Mouse (Mus musculus) kidney, embryonic 14.5 days (tissue): ENCODE data around the gene Tat. TPM values are rescaled to one million over a fixed set of nuclear protein-coding genes. Genes with fewer than 3 reads are reported as not detected.

Experiments used
- ATAC-seq: fragments of 200-750 bp; cut with Nextera tagmentation; 2 replicates; pipeline ENCODE4 v1.8.0; 2017; ENCODE audit warnings: moderate number of reproducible peaks, mild to moderate bottlenecking, moderate TSS enrichment, moderate library complexity; ENCODE audit not compliant: low FRiP score, low TSS enrichment
- H3K27ac ChIP-seq: fragments of 300-500 bp; sonication (generic); 2 replicates; pipeline ENCODE4 v1.5.1; 2014; ENCODE audit warnings: low read depth, mild to moderate bottlenecking, low read length, moderate library complexity, mixed read lengths
- H3K27me3 ChIP-seq: fragments of 300-500 bp; sonication (generic); 2 replicates; pipeline ENCODE4 v1.6.1; 2014; ENCODE audit warnings: mild to moderate bottlenecking, low read length; ENCODE audit not compliant: control insufficient read depth, insufficient read depth
- H3K36me3 ChIP-seq: fragments of 300-500 bp; sonication (generic); 2 replicates; pipeline ENCODE4 v1.6.1; 2014; ENCODE audit warnings: low read length, mixed read lengths; ENCODE audit not compliant: control insufficient read depth, insufficient read depth
- H3K4me1 ChIP-seq: fragments of 300-500 bp; sonication (generic); 2 replicates; pipeline ENCODE4 v1.6.1; 2014; ENCODE audit warnings: low read length, mixed read lengths; ENCODE audit not compliant: control insufficient read depth, insufficient read depth
- H3K4me2 ChIP-seq: fragments of 300-500 bp; sonication (generic); replicated peaks from 2 replicates; pipeline ENCODE4 v1.6.1; 2014; ENCODE audit warnings: low read depth, mild to moderate bottlenecking, low read length
- H3K4me3 ChIP-seq: fragments of 300-500 bp; sonication (generic); 2 replicates; pipeline ENCODE4 v1.5.1; 2014; ENCODE audit warnings: mild to moderate bottlenecking, low read length
- H3K9ac ChIP-seq: fragments of 300-500 bp; sonication (generic); 2 replicates; pipeline ENCODE4 v1.6.1; 2014; ENCODE audit warnings: low read depth, mild to moderate bottlenecking, low read length, moderate library complexity
- H3K9me3 ChIP-seq: fragments of 300-500 bp; sonication (generic); 2 replicates; pipeline ENCODE4 v1.6.1; 2016; ENCODE audit warnings: low read length; ENCODE audit not compliant: control insufficient read depth
- WGBS: fragments of 180-500 bp; shearing (Covaris S2); extraction: QIAGEN DNeasy Blood & Tissue Kit; methylation state at CpG from one replicate; pipeline ENCODE4 v1.1.7; 2014; 5-methylcytosine and 5-hydroxymethylcytosine counted together
- polyA plus RNA-seq: library from polyadenylated mRNA; unstranded; fragments of >200 nt; fragmentation: Nextera tagmentation; extraction: Ambion mirVana; gene quantifications from 2 replicates; pipeline ENCODE4 v1.2.1, GENCODE M21; 2014

Tat gene
- polyA plus RNA-seq, 1 experiment from 2014 or later: not detected

GRCm38 (mm10) chr8:109968837-109969236 is 21.4 kb upstream of the Tat start:
- 62% methylated on average over 10 of the region's 10 CpGs for WGBS
- peaks cover 12% of the 10 kb centered on the region for H3K27me3 ChIP-seq
- no peak overlapping the region for H3K9ac ChIP-seq
- no peaks in the 10 kb centered on the region for H3K9me3 ChIP-seq
- H3K4me2 ChIP-seq: no peak overlapping the region
- no peak for ATAC-seq
- H3K36me3 ChIP-seq: no peaks in the 10 kb centered on the region
- no peaks in the 10 kb centered on the region for H3K4me1 ChIP-seq
- no peak overlapping the region for H3K27ac ChIP-seq
- H3K4me3 ChIP-seq: no peak overlapping the region

DNA sequence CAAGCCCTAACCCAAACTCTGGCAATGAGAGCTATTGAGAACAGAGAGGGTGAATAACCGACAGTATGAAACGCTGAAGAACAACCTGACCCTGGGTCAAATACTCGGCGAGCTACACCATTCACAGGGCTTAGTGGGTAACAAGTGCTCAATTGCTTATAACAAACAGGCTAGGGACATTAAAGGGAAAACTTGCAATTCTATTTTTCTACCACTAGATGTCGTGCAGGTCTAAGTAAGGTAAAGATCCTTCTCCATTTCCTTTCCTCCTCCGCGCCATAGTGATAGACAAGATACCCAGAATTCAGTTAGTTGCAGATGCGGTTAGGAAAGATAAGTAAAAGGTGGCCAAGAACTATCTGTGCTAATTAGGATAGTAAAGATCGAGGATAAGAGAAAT is 19.9 kb upstream of the Tat start:
- Histone ChIP-seq H3K4me3 (no peak overlapping the region), H3K36me3 (no peaks in the 10 kb centered on the region), H3K27ac (no peak overlapping the region), H3K4me2 (no peak overlapping the region), H3K4me1 (no peaks in the 10 kb centered on the region), H3K27me3 (peaks cover 12% of the 10 kb centered on the region), H3K9me3 (no peaks in the 10 kb centered on the region), H3K9ac (no peak overlapping the region)
- 6% methylated on average over 9 of the region's 9 CpGs for WGBS
- no peak for ATAC-seq

DNA sequence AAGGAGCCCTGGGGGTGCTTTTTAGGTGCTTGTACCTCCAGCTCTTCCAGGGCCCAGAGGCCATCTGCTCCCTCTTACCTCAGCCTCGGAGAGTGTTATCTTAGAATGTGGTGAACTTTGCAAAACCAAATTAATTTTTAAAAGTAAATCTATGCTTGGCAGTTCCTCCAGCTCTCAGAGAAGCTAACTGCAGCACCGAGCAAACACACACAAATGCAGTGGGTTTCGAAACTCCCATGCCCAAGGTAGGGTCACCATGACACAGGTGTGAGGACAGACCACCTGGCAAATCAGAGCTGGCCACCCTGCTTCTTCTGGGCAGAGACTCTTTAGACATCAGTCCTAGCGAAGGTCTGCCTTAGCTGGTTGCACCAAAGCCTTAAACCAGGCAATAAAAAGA is 17.3 kb upstream of the Tat start:
- Histone ChIP-seq H3K4me2 (no peak overlapping the region), H3K9me3 (peaks cover 10% of the 10 kb centered on the region; the same call in 1 of the 2 replicates), H3K4me3 (no peak overlapping the region), H3K36me3 (no peaks in the 10 kb centered on the region), H3K27me3 (peaks cover 12% of the 10 kb centered on the region), H3K4me1 (no peaks in the 10 kb centered on the region), H3K27ac (no peak overlapping the region), H3K9ac (no peak overlapping the region)
- ATAC-seq: no peak
- 83% methylated on average over 4 of the region's 4 CpGs for WGBS

- WGBS: 86% methylated on average over 6 of the region's 6 CpGs
- no peak overlapping the region for H3K4me2 ChIP-seq
- no peak overlapping the region for H3K27ac ChIP-seq
- H3K4me1 ChIP-seq: no peaks in the 10 kb centered on the region
- H3K9me3 ChIP-seq: peaks cover 10% of the 10 kb centered on the region; the same call in 1 of the 2 replicates
- ATAC-seq: no peak
- peaks cover 10% of the 10 kb centered on the region; the same call in 1 of the 2 replicates for H3K27me3 ChIP-seq
- H3K4me3 ChIP-seq: no peak overlapping the region
- H3K36me3 ChIP-seq: no peaks in the 10 kb centered on the region
- H3K9ac ChIP-seq: no peak overlapping the region
Measured at GRCm38 (mm10) chr8:109979339-109979738, 10.9 kb upstream of the Tat start.

- Histone ChIP-seq H3K36me3 (no peaks in the 10 kb centered on the region), H3K27ac (no peak overlapping the region), H3K27me3 (peaks cover 11% of the 10 kb centered on the region; the same call in 1 of the 2 replicates), H3K4me2 (no peak overlapping the region), H3K9ac (no peak overlapping the region), H3K4me1 (no peaks in the 10 kb centered on the region), H3K4me3 (no peak overlapping the region), H3K9me3 (no peaks in the 10 kb centered on the region)
- ATAC-seq: no peak
- 84% methylated on average over 15 of the region's 15 CpGs for WGBS
Measured at GRCm38 (mm10) chr8:109982386-109983105, 7.7 kb upstream of the Tat start.

GRCm38 (mm10) chr8:109983944-109984343 is 6.3 kb upstream of the Tat start:
- Histone ChIP-seq H3K4me2 (no peak overlapping the region), H3K9ac (no peak overlapping the region), H3K36me3 (no peaks in the 10 kb centered on the region), H3K27me3 (peaks cover 13% of the 10 kb centered on the region; the same call in 1 of the 2 replicates), H3K4me3 (no peak overlapping the region), H3K9me3 (no peaks in the 10 kb centered on the region), H3K27ac (no peak overlapping the region), H3K4me1 (no peaks in the 10 kb centered on the region)
- no peak for ATAC-seq
- WGBS: 47% methylated on average over 5 of the region's 5 CpGs

GRCm38 (mm10) chr8:109986384-109986783 is 3.9 kb upstream of the Tat start:
- Histone ChIP-seq H3K9ac (no peak overlapping the region), H3K27me3 (peaks cover 13% of the 10 kb centered on the region; the same call in 1 of the 2 replicates), H3K27ac (no peak overlapping the region), H3K4me1 (no peaks in the 10 kb centered on the region), H3K4me3 (no peak overlapping the region), H3K9me3 (no peaks in the 10 kb centered on the region), H3K36me3 (no peaks in the 10 kb centered on the region), H3K4me2 (no peak overlapping the region)
- no peak for ATAC-seq
- WGBS: 62% methylated on average over 7 of the region's 7 CpGs

DNA sequence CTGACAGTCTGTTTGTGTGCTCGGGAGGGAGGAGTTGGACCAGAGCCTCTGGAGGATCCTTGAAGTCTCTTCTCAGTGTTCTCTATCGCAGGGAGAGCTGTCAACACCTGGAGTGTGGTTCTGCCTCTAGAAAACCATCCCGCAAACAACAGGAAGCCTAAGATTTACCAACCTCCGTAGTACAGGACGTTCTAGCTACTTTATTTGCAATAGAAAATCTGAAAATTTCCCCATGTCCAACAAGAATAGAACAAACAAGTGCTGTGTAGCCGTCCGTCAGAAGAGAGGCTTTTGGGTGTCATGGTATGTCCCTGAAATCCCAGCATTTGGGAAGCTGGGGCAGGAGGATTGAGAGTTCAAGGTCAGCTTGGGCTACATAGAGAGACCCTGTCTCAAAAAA is 2.5 kb upstream of the Tat start:
- no peak for ATAC-seq
- WGBS: 83% methylated on average over 7 of the region's 7 CpGs

GRCm38 (mm10) chr8:109989151-109989550 is 1.1 kb upstream of the Tat start:
- H3K4me1 ChIP-seq: no peaks in the 10 kb centered on the region
- peaks cover 3% of the 10 kb centered on the region; the same call in 1 of the 2 replicates for H3K27me3 ChIP-seq
- no peak overlapping the region for H3K4me2 ChIP-seq
- H3K9ac ChIP-seq: no peak overlapping the region
- no peaks in the 10 kb centered on the region for H3K9me3 ChIP-seq
- ATAC-seq: no peak
- no peaks in the 10 kb centered on the region for H3K36me3 ChIP-seq
- H3K4me3 ChIP-seq: no peak overlapping the region
- H3K27ac ChIP-seq: no peak overlapping the region
- 87% methylated on average over 8 of the region's 8 CpGs for WGBS

More for the DNA sequence above, 2.5 kb upstream of the Tat start:
- no peaks in the 10 kb centered on the region for H3K36me3 ChIP-seq
- no peak overlapping the region for H3K27ac ChIP-seq
- no peak overlapping the region for H3K9ac ChIP-seq
- H3K27me3 ChIP-seq: peaks cover 9% of the 10 kb centered on the region; the same call in 1 of the 2 replicates
- no peaks in the 10 kb centered on the region for H3K4me1 ChIP-seq
- H3K9me3 ChIP-seq: no peaks in the 10 kb centered on the region
- no peak overlapping the region for H3K4me3 ChIP-seq
- no peak overlapping the region for H3K4me2 ChIP-seq
